Mouse (Mus musculus) ZHBTc4 (cell line): ENCODE results near the gene Gprc5c.

Source experiments
- DNase-seq: peaks from one replicate; pipeline ENCODE4 v3.0.0-alpha.2; 2011; ENCODE audit warnings: low read depth, low spot score

Gprc5c gene

GRCm38 (mm10) chr11:114833166-114833565 is 17.8 kb upstream of the Gprc5c start:
- no peak for DNase-seq

GRCm38 (mm10) chr11:114843818-114844463 is 7.0 kb upstream of the Gprc5c start:
- DNase-seq: no peak

GRCm38 (mm10) chr11:114844464-114845220 is 6.3 kb upstream of the Gprc5c start:
- DNase-seq: peak; percentile 34

- DNase-seq: peak; percentile 75
Measured at GRCm38 (mm10) chr11:114846336-114846735, 4.6 kb upstream of the Gprc5c start.

GRCm38 (mm10) chr11:114847008-114847407 is 3.9 kb upstream of the Gprc5c start:
- DNase-seq: no peak

GRCm38 (mm10) chr11:114849572-114849971 is 1.4 kb upstream of the Gprc5c start:
- DNase-seq: no peak

GRCm38 (mm10) chr11:114850066-114850451 is 893 bp upstream of the Gprc5c start:
- DNase-seq: no peak

- no peak for DNase-seq
Measured at GRCm38 (mm10) chr11:114851269-114851607, 286 bp downstream of the Gprc5c start.

GRCm38 (mm10) chr11:114851608-114852310 is 807 bp downstream of the Gprc5c start:
- peak; percentile 87 for DNase-seq

- DNase-seq: peak; percentile 73
Measured at GRCm38 (mm10) chr11:114852311-114853173, 1.6 kb downstream of the Gprc5c start.

GRCm38 (mm10) chr11:114853174-114853838 is 2.4 kb downstream of the Gprc5c start:
- DNase-seq: no peak

GRCm38 (mm10) chr11:114854581-114854980 is 3.6 kb downstream of the Gprc5c start:
- DNase-seq: no peak

- no peak for DNase-seq
Measured at GRCm38 (mm10) chr11:114856125-114856524, 5.2 kb downstream of the Gprc5c start.

- peak; percentile 82 for DNase-seq
Measured at GRCm38 (mm10) chr11:114858641-114859040, 7.7 kb downstream of the Gprc5c start.

GRCm38 (mm10) chr11:114861057-114861456 is 10.1 kb downstream of the Gprc5c start:
- no peak for DNase-seq

GRCm38 (mm10) chr11:114862687-114863086 is 11.7 kb downstream of the Gprc5c start:
- no peak for DNase-seq

GRCm38 (mm10) chr11:114863918-114864420 is 13.0 kb downstream of the Gprc5c start:
- no peak for DNase-seq

- DNase-seq: no peak
Measured at GRCm38 (mm10) chr11:114865999-114866398, 15.0 kb downstream of the Gprc5c start.

GRCm38 (mm10) chr11:114866486-114867360 is 15.8 kb downstream of the Gprc5c start:
- DNase-seq: no peak
